Mouse (Mus musculus) small intestine, adult 2 months (tissue): Measurements from ENCODE around the gene Rtn4ip1. TPM values are rescaled to one million over a fixed set of nuclear protein-coding genes. Genes with fewer than 3 reads are reported as not detected.

Source experiments
- H3K27ac ChIP-seq: fragments of 200-500 bp; 2 replicates; pipeline ENCODE4 v1.5.1; 2012; ENCODE audit warnings: low read depth, low read length, control low read depth, inconsistent platforms; ENCODE audit not compliant: insufficient read depth
- H3K27me3 ChIP-seq: fragments of 200-500 bp; 2 replicates; pipeline ENCODE4 v1.6.1; 2012; ENCODE audit warnings: mild to moderate bottlenecking, moderate library complexity, low read length, inconsistent platforms; ENCODE audit not compliant: control insufficient read depth, insufficient read depth
- H3K36me3 ChIP-seq: fragments of 200-500 bp; 2 replicates; pipeline ENCODE4 v1.6.1; 2012; ENCODE audit warnings: mild to moderate bottlenecking, low read length, control low read depth, inconsistent platforms; ENCODE audit not compliant: control insufficient read depth, insufficient read depth
- H3K4me1 ChIP-seq: fragments of 200-500 bp; 2 replicates; pipeline ENCODE4 v1.6.1; 2012; ENCODE audit warnings: low read length, inconsistent platforms, mixed read lengths; ENCODE audit not compliant: control insufficient read depth, insufficient read depth, insufficient read length
- H3K4me3 ChIP-seq: fragments of 200-500 bp; 2 replicates; pipeline ENCODE4 v1.5.1; 2012; ENCODE audit warnings: low read depth, mild to moderate bottlenecking, control low read depth, inconsistent platforms, low read length, moderate library complexity
- CTCF ChIP-seq: fragments of 200-500 bp; IDR thresholded peaks from 2 replicates; pipeline ENCODE4 v1.5.1; 2012; ENCODE audit warnings: low read depth, mild to moderate bottlenecking, control low read depth, inconsistent platforms, low read length, moderate library complexity, mixed read lengths; ENCODE audit not compliant: insufficient replicate concordance, insufficient read length; ENCODE audit errors: extremely low read depth
- POLR2A ChIP-seq: fragments of 200-500 bp; IDR thresholded peaks from 2 replicates; pipeline ENCODE4 v1.6.1; 2012; ENCODE audit warnings: low read depth, mild to moderate bottlenecking, control low read depth, inconsistent platforms, low read length, moderate library complexity
- WGBS: fragments of 180-500 bp; shearing (Covaris S2); methylation state at CpG from one replicate; pipeline ENCODE4 v1.1.7; 2018; 5-methylcytosine and 5-hydroxymethylcytosine counted together
- polyA plus RNA-seq: library from polyadenylated mRNA; depleted of rRNA; stranded (reverse); fragments of >200 nt; gene quantifications from 2 replicates; pipeline ENCODE4 v1.2.3, GENCODE M21; 2012; rRNA removed

Gene Rtn4ip1
- 3.3 and 5.1 TPM in 2 replicates for polyA plus RNA-seq

DNA sequence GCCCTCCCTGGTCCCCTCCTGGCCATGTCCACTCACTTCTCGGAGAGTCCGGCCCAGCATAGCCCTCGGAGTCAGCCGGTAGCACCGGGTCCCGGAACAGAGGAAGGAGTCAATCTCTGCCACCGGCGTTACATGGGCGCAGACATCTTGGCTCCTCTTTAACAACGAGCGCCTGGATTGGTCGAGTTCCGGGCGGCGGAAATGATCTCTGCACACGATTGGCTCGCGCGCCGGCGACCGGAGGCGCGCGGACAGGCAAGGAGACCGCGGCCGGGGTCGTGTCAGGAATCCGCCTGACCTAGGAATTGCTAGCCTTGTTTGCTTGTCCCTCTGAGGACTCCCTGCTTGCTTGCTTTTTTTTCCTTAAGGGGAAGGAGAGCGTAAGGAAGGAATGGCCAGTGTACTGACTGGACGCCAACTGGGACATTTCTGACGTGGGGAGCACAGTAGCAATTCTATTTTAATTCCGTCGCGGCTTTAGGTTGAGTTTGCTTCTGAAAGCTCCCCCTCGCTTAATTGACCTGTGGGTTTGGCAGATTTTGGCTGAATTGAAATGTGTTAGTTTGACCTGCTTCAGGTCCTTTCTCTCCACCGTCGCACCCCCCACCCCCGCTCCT is at the start of gene Rtn4ip1, which contains the start of gene Qrsl1:
TSS of gene Rtn4ip1 (plus strand) at position 230 of the 617 bp plus-strand sequence.
TSS of gene Qrsl1 (minus strand) at position 168 of the 617 bp plus-strand sequence.
- TF ChIP-seq POLR2A (peak; percentile 38; the same call in 1 of the 2 replicates), CTCF (no peak)
- no peaks in the 10 kb centered on the region for H3K27me3 ChIP-seq
- H3K36me3 ChIP-seq = no peaks in the 10 kb centered on the region
- peak within 1 kb of the TSS; percentile 86 for H3K4me3 ChIP-seq
- H3K4me1 ChIP-seq = peaks cover 5% of the 10 kb centered on the region; the same call in 1 of the 2 replicates
- WGBS = under 1% methylated on average over 40 of the region's 40 CpGs
- H3K27ac ChIP-seq = peak within 1 kb of the TSS; percentile 45

GRCm38 (mm10) chr10:43851898-43852297 is 49.7 kb upstream of the Rtn4ip1 start:
- H3K4me3 ChIP-seq = no peak overlapping the region
- TF ChIP-seq CTCF (no peak), POLR2A (no peak)

DNA sequence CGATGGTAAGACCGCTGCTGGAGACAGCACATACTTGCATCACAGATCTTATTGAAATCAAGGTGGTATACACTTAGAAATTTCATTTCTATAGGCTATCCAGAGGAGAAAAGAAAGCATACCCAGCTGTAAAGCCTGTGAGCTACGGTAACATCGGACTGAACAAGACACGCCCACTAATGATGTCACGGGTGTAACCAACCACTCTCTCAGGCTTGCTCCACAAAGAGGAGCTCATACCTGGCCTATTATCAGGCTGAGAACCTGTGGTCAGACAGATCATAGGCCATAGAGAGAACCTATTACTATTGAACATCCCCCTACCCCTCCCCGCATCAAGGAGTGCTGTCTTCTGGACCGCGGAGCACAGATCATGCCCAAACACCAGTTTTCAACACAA is 45.7 kb upstream of the Rtn4ip1 start:
- Histone ChIP-seq H3K4me1 (peaks cover 4% of the 10 kb centered on the region; the same call in 1 of the 2 replicates), H3K4me3 (no peak overlapping the region), H3K27ac (no peak overlapping the region), H3K36me3 (no peaks in the 10 kb centered on the region), H3K27me3 (no peaks in the 10 kb centered on the region)
- WGBS = 89% methylated on average over 9 of the region's 9 CpGs
- TF ChIP-seq POLR2A = no peak
- TF ChIP-seq CTCF = no peak

More at GRCm38 (mm10) chr10:43851898-43852297, 49.7 kb upstream of the Rtn4ip1 start:
- 71% methylated on average over 5 of the region's 5 CpGs for WGBS
- H3K36me3 ChIP-seq = no peaks in the 10 kb centered on the region
- H3K27ac ChIP-seq = no peak overlapping the region
- no peaks in the 10 kb centered on the region for H3K27me3 ChIP-seq
- peaks cover 3% of the 10 kb centered on the region; the same call in 1 of the 2 replicates for H3K4me1 ChIP-seq

DNA sequence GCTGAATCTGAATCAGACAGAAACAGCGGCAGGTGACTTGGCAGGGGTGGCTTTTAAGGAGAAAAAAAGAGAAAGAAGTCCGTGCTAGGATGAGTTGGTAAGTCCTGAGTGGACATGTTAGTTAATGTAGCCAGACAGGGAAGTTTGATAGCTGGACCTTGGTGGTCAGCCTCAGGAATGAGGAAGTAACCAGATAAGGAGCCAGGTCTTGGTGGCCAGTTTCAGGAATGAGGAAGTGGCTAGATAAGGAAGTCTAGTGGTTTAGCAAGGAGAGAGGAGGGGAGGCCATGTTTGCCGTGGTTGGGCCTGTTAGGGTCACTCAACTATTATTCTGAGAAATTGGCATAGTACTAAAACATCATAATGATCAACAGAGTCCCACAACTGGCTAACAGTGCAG is 45.3 kb upstream of the Rtn4ip1 start:
- whole genome bisulfite sequencing = 69% methylated on average over 3 of the region's 3 CpGs
- Histone ChIP-seq H3K27ac (no peak overlapping the region), H3K4me1 (peaks cover 4% of the 10 kb centered on the region; the same call in 1 of the 2 replicates), H3K27me3 (no peaks in the 10 kb centered on the region), H3K4me3 (no peak overlapping the region), H3K36me3 (no peaks in the 10 kb centered on the region)
- TF ChIP-seq POLR2A (no peak), CTCF (no peak)

DNA sequence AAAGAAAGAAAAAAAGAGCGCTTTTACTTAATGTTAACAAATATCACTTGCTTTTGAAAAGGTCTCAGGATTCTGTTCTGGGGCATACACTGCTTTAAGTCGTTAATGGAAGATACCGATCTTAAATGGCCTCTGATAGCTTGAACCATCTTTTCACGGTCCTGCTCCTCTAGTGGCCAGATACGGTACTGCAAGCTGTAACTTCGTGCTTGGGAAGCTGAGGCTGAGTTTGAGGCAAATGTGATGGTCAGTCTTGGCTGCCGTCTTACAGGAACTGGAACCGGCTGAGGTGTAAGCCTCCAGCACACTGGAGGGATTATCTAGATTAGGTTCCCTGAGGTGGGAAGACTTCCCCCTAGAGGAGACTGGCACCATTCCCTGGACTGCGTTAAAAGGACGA is 30.9 kb upstream of the Rtn4ip1 start:
- 77% methylated on average over 10 of the region's 10 CpGs for WGBS
- H3K4me1 ChIP-seq = no peaks in the 10 kb centered on the region
- no peak for TF ChIP-seq POLR2A
- TF ChIP-seq CTCF = peak; percentile 74; the same call in 1 of the 2 replicates
- H3K27ac ChIP-seq = no peak overlapping the region
- no peak overlapping the region for H3K4me3 ChIP-seq
- H3K36me3 ChIP-seq = 0 out of 2 replicates have a peak, but pooled peaks cover 2% of the 10 kb centered on the region
- H3K27me3 ChIP-seq = no peaks in the 10 kb centered on the region

GRCm38 (mm10) chr10:43871458-43871857 is 30.1 kb upstream of the Rtn4ip1 start:
- Histone ChIP-seq H3K36me3 (peaks cover 5% of the 10 kb centered on the region; the same call in 1 of the 2 replicates), H3K27me3 (no peaks in the 10 kb centered on the region), H3K4me3 (no peak overlapping the region), H3K27ac (no peak overlapping the region), H3K4me1 (no peaks in the 10 kb centered on the region)
- TF ChIP-seq CTCF (no peak), POLR2A (no peak)
- WGBS = 77% methylated on average over 1 of the region's 1 CpGs

- H3K27me3 ChIP-seq = no peaks in the 10 kb centered on the region
- H3K36me3 ChIP-seq = peaks cover 33% of the 10 kb centered on the region
- H3K27ac ChIP-seq = no peak overlapping the region
- WGBS = 95% methylated on average over 9 of the region's 9 CpGs
- no peak overlapping the region for H3K4me3 ChIP-seq
- no peaks in the 10 kb centered on the region for H3K4me1 ChIP-seq
- TF ChIP-seq POLR2A = no peak
- no peak for TF ChIP-seq CTCF
These were observed 13.9 kb upstream of the Rtn4ip1 start for GRCm38 (mm10) chr10:43887676-43888075.

GRCm38 (mm10) chr10:43888976-43889375 is 12.6 kb upstream of the Rtn4ip1 start:
- no peaks in the 10 kb centered on the region for H3K27me3 ChIP-seq
- WGBS = 92% methylated on average over 16 of the region's 16 CpGs
- H3K36me3 ChIP-seq = peaks cover 38% of the 10 kb centered on the region
- H3K27ac ChIP-seq = no peak overlapping the region
- no peak overlapping the region for H3K4me3 ChIP-seq
- no peak for TF ChIP-seq POLR2A
- TF ChIP-seq CTCF = no peak
- no peaks in the 10 kb centered on the region for H3K4me1 ChIP-seq
